Mouse (Mus musculus): ENCODE measurements at regions not wholly inside any gene's neighbourhood (a gene's known extent, or its start where the extent isn't known, plus 50 kb on each side); places are given as distances from the start of the nearest gene placed in this dataset.

- TF ChIP-seq GATA1 (IDR thresholded peaks at IDR 0.05; ENCODE audit: borderline replicate concordance, low read length) (no peak), FLI1 (IDR thresholded peaks at IDR 0.05; ENCODE audit: low read length) (no peak)
Observed at GRCm38 (mm10) chr6:31161445-31162340, 202.8 kb upstream of the Klf14 start.

GRCm38 (mm10) chr6:31165011-31165410, 206.1 kb upstream of the Klf14 start:
- Histone ChIP-seq H3K36me3 (replicated peaks; ENCODE audit: low read length) (peaks cover 95% of the 10 kb centered on the region), H3K27me3 (replicated peaks) (no peaks in the 10 kb centered on the region), H3K4me1 (peaks cover 43% of the 10 kb centered on the region), H3K9me3 (no peaks in the 10 kb centered on the region), H3K4me3 (replicated peaks) (no peak overlapping the region)
- TF ChIP-seq FLI1 (IDR thresholded peaks at IDR 0.05; ENCODE audit: low read length), result no peak
- TF ChIP-seq GATA1 (IDR thresholded peaks at IDR 0.05; ENCODE audit: borderline replicate concordance, low read length), result no peak

More at GRCm38 (mm10) chr6:31161445-31162340, 202.8 kb upstream of the Klf14 start:
- H3K4me1 ChIP-seq, result peaks cover 47% of the 10 kb centered on the region
- no peaks in the 10 kb centered on the region for H3K9me3 ChIP-seq
- no peak overlapping the region for H3K4me3 ChIP-seq (replicated peaks)
- no peaks in the 10 kb centered on the region for H3K27me3 ChIP-seq (replicated peaks)
- H3K36me3 ChIP-seq (replicated peaks; ENCODE audit: low read length), result peaks cover 92% of the 10 kb centered on the region

- TF ChIP-seq GATA1 (IDR thresholded peaks at IDR 0.05; ENCODE audit: borderline replicate concordance, low read length) (no peak), FLI1 (IDR thresholded peaks at IDR 0.05; ENCODE audit: low read length) (no peak)
- Histone ChIP-seq H3K4me3 (replicated peaks) (no peak overlapping the region), H3K9me3 (no peaks in the 10 kb centered on the region), H3K4me1 (peaks cover 45% of the 10 kb centered on the region), H3K27me3 (replicated peaks) (no peaks in the 10 kb centered on the region), H3K36me3 (replicated peaks; ENCODE audit: low read length) (peaks cover 94% of the 10 kb centered on the region)
Observed at GRCm38 (mm10) chr6:31166347-31166746, 207.5 kb upstream of the Klf14 start.

- H3K4me3 ChIP-seq (replicated peaks), result no peak overlapping the region
- no peaks in the 10 kb centered on the region for H3K9me3 ChIP-seq
- peaks cover 94% of the 10 kb centered on the region for H3K36me3 ChIP-seq (replicated peaks; ENCODE audit: low read length)
- TF ChIP-seq GATA1 (IDR thresholded peaks at IDR 0.05; ENCODE audit: borderline replicate concordance, low read length), result no peak
- no peak for TF ChIP-seq FLI1 (IDR thresholded peaks at IDR 0.05; ENCODE audit: low read length)
- no peaks in the 10 kb centered on the region for H3K27me3 ChIP-seq (replicated peaks)
- peaks cover 57% of the 10 kb centered on the region for H3K4me1 ChIP-seq
Observed at GRCm38 (mm10) chr6:31167732-31168131, 208.9 kb upstream of the Klf14 start.

- H3K4me1 ChIP-seq, result peaks cover 62% of the 10 kb centered on the region
- TF ChIP-seq FLI1 (IDR thresholded peaks at IDR 0.05; ENCODE audit: low read length), result no peak
- TF ChIP-seq GATA1 (IDR thresholded peaks at IDR 0.05; ENCODE audit: borderline replicate concordance, low read length), result no peak
- no peaks in the 10 kb centered on the region for H3K9me3 ChIP-seq
- no peaks in the 10 kb centered on the region for H3K27me3 ChIP-seq (replicated peaks)
- no peak overlapping the region for H3K4me3 ChIP-seq (replicated peaks)
- H3K36me3 ChIP-seq (replicated peaks; ENCODE audit: low read length), result peaks cover 88% of the 10 kb centered on the region
Observed at GRCm38 (mm10) chr6:31168730-31169129, 209.9 kb upstream of the Klf14 start.

GRCm38 (mm10) chr6:31169343-31169742, 210.5 kb upstream of the Klf14 start:
- Histone ChIP-seq H3K4me1 (peaks cover 64% of the 10 kb centered on the region), H3K27me3 (replicated peaks) (no peaks in the 10 kb centered on the region), H3K9me3 (no peaks in the 10 kb centered on the region), H3K4me3 (replicated peaks) (no peak overlapping the region), H3K36me3 (replicated peaks; ENCODE audit: low read length) (peaks cover 84% of the 10 kb centered on the region)
- TF ChIP-seq FLI1 (IDR thresholded peaks at IDR 0.05; ENCODE audit: low read length), result no peak
- TF ChIP-seq GATA1 (IDR thresholded peaks at IDR 0.05; ENCODE audit: borderline replicate concordance, low read length), result no peak

GRCm38 (mm10) chr6:31169868-31170600, 211.2 kb upstream of the Klf14 start:
- H3K9me3 ChIP-seq, result no peaks in the 10 kb centered on the region
- no peak overlapping the region for H3K4me3 ChIP-seq (replicated peaks)
- peaks cover 64% of the 10 kb centered on the region for H3K4me1 ChIP-seq
- H3K36me3 ChIP-seq (replicated peaks; ENCODE audit: low read length), result peaks cover 77% of the 10 kb centered on the region
- no peaks in the 10 kb centered on the region for H3K27me3 ChIP-seq (replicated peaks)
- TF ChIP-seq FLI1 (IDR thresholded peaks at IDR 0.05; ENCODE audit: low read length) (no peak), GATA1 (IDR thresholded peaks at IDR 0.05; ENCODE audit: borderline replicate concordance, low read length) (no peak)

GRCm38 (mm10) chr6:31171831-31172569, 213.1 kb upstream of the Klf14 start:
- H3K4me1 ChIP-seq, result peaks cover 81% of the 10 kb centered on the region
- H3K27me3 ChIP-seq (replicated peaks), result no peaks in the 10 kb centered on the region
- TF ChIP-seq FLI1 (IDR thresholded peaks at IDR 0.05; ENCODE audit: low read length) (no peak), GATA1 (IDR thresholded peaks at IDR 0.05; ENCODE audit: borderline replicate concordance, low read length) (no peak)
- H3K9me3 ChIP-seq, result no peaks in the 10 kb centered on the region
- no peak overlapping the region for H3K4me3 ChIP-seq (replicated peaks)
- peaks cover 75% of the 10 kb centered on the region for H3K36me3 ChIP-seq (replicated peaks; ENCODE audit: low read length)

- Histone ChIP-seq H3K27me3 (replicated peaks) (no peaks in the 10 kb centered on the region), H3K36me3 (replicated peaks; ENCODE audit: low read length) (peaks cover 75% of the 10 kb centered on the region), H3K9me3 (no peaks in the 10 kb centered on the region), H3K4me3 (replicated peaks) (peak overlapping the region; percentile 44), H3K4me1 (peaks cover 88% of the 10 kb centered on the region)
- TF ChIP-seq FLI1 (IDR thresholded peaks at IDR 0.05; ENCODE audit: low read length) (no peak), GATA1 (IDR thresholded peaks at IDR 0.05; ENCODE audit: borderline replicate concordance, low read length) (no peak)
Observed at GRCm38 (mm10) chr6:31175769-31176168, 216.9 kb upstream of the Klf14 start.

Measured in megakaryocyte, embryonic 14.5 days (primary cell).